Mouse (Mus musculus) kidney, embryonic 15.5 days (tissue): ENCODE results near the gene Anks3. TPM values are rescaled to one million over a fixed set of nuclear protein-coding genes. Genes with fewer than 3 reads are reported as not detected.

ENCODE experiments used
- ATAC-seq: fragments of 200-750 bp; cut with Nextera tagmentation; replicated peaks from 2 replicates; pipeline ENCODE4 v1.8.0; 2017; ENCODE audit warnings: moderate TSS enrichment; ENCODE audit not compliant: low FRiP score
- H3K27ac ChIP-seq: fragments of 300-500 bp; sonication (generic); 2 replicates; pipeline ENCODE4 v1.5.1; 2015; ENCODE audit warnings: mild to moderate bottlenecking, inconsistent platforms
- H3K27me3 ChIP-seq: fragments of 300-500 bp; sonication (generic); 2 replicates; pipeline ENCODE4 v1.6.1; 2015; ENCODE audit warnings: inconsistent platforms
- H3K36me3 ChIP-seq: fragments of 300-500 bp; sonication (generic); 2 replicates; pipeline ENCODE4 v1.6.1; 2015; ENCODE audit warnings: inconsistent platforms
- H3K4me1 ChIP-seq: fragments of 300-500 bp; sonication (generic); 2 replicates; pipeline ENCODE4 v1.6.1; 2015; ENCODE audit warnings: inconsistent platforms
- H3K4me2 ChIP-seq: fragments of 300-500 bp; sonication (generic); 2 replicates; pipeline ENCODE4 v1.6.1; 2015; ENCODE audit warnings: moderate library complexity, mild to moderate bottlenecking, inconsistent platforms
- H3K4me3 ChIP-seq: fragments of 300-500 bp; sonication (generic); replicated peaks from 2 replicates; pipeline ENCODE4 v1.5.1; 2015; ENCODE audit warnings: mild to moderate bottlenecking, inconsistent platforms
- H3K9ac ChIP-seq: fragments of 300-500 bp; sonication (generic); 2 replicates; pipeline ENCODE4 v1.6.1; 2015; ENCODE audit warnings: mild to moderate bottlenecking, inconsistent platforms
- H3K9me3 ChIP-seq: fragments of 300-500 bp; sonication (generic); replicated peaks from 2 replicates; pipeline ENCODE4 v1.6.1; 2016; ENCODE audit warnings: inconsistent platforms
- WGBS: fragments of 180-500 bp; shearing (Covaris S2); methylation state at CpG from one replicate; pipeline ENCODE4 v1.1.7; 2015; ENCODE audit warnings: mixed read lengths; 5-methylcytosine and 5-hydroxymethylcytosine counted together
- polyA plus RNA-seq: library from polyadenylated mRNA; unstranded; fragments of >200 nt; fragmentation: Nextera tagmentation; extraction: Ambion mirVana; gene quantifications from 2 replicates; pipeline ENCODE4 v1.2.1, GENCODE M21; 2015

Anks3 gene
- polyA plus RNA-seq = 59.7 and 69.3 TPM in 2 replicates

DNA sequence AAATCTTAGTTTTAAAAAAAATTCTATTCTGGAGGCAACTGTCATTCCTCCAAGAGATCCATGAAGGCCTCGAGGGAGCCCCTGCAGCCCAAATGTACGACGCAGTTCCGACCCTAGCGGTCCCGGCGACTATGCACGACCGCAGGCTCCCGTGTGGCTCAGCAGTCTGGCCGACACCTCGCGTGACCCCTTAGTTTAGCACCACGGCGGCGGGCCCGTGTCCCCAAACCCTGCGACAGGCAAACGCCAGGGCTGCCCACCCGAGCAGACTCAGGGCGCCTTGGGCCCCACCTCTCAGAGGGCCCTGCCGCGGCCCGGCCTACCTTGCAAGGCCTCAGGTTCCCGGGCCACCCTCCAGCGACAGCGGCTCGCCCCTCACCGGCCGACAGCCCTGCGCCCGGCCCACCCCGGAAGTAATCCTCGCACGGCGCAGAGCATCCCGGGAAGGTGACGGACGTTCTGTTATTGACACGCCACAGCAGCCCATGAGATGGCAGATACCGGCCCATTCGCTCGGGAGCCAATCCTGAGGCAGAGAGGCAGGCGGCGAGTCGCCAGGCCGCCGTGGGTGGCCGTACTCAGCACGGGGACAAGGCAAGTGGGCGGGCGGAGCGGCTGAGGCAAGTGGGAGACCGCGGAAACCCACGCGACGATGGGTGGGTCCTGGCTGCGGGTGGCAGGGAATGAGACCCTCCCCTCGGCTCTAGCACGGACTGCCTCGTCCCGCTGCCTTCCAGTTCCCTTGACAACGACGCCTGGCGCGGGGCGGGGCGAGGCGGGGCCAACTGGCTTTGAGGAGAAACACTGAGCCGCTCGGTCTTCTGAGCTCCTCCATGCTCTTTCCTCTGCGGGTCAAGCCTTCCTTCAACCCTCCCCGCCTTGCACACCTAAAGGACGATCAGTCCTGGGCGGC is at the start of gene Anks3:
Gene Anks3, minus strand, starts transcription at position 409 of the 913 bp plus-strand sequence.
- under 1% methylated on average over 71 of the region's 76 CpGs for WGBS
- Histone ChIP-seq H3K36me3 (peaks cover 14% of the 10 kb centered on the region), H3K4me3 (peak within 1 kb of the TSS; percentile 83), H3K4me2 (peak within 1 kb of the TSS; percentile 72), H3K27ac (peak within 1 kb of the TSS; percentile 78), H3K27me3 (no peaks in the 10 kb centered on the region), H3K4me1 (peaks cover 19% of the 10 kb centered on the region), H3K9me3 (no peaks in the 10 kb centered on the region), H3K9ac (peak within 1 kb of the TSS; percentile 77)
- ATAC-seq = peak; percentile 99

- ATAC-seq = peak; percentile 99
- under 1% methylated on average over 60 of the region's 63 CpGs for WGBS
These were observed 49.2 kb upstream of the Anks3 start, which contains the start of gene Rogdi for GRCm38 (mm10) chr16:5013054-5013838. Rogdi (minus strand) TSS chr16:5013553.

GRCm38 (mm10) chr16:5012036-5013005 is 48.3 kb upstream of the Anks3 start:
- Histone ChIP-seq H3K4me2 (peak overlapping the region; percentile 77), H3K27ac (peak overlapping the region; percentile 76), H3K9ac (peak overlapping the region; percentile 64), H3K27me3 (no peaks in the 10 kb centered on the region), H3K4me3 (peak overlapping the region; percentile 82), H3K4me1 (peaks cover 20% of the 10 kb centered on the region), H3K36me3 (peaks cover 34% of the 10 kb centered on the region), H3K9me3 (no peaks in the 10 kb centered on the region)
- ATAC-seq = peak; percentile 17; the same call in 1 of the 2 replicates
- WGBS = 41% methylated on average over 13 of the region's 13 CpGs

More at GRCm38 (mm10) chr16:5013054-5013838, 49.2 kb upstream of the Anks3 start, which contains the start of gene Rogdi:
- Histone ChIP-seq H3K4me3 (peak within 1 kb of the TSS; percentile 82), H3K9ac (peak within 1 kb of the TSS; percentile 64), H3K27me3 (no peaks in the 10 kb centered on the region), H3K9me3 (no peaks in the 10 kb centered on the region), H3K4me1 (peaks cover 20% of the 10 kb centered on the region), H3K36me3 (peaks cover 44% of the 10 kb centered on the region), H3K4me2 (peak within 1 kb of the TSS; percentile 77), H3K27ac (peak within 1 kb of the TSS; percentile 76)

DNA sequence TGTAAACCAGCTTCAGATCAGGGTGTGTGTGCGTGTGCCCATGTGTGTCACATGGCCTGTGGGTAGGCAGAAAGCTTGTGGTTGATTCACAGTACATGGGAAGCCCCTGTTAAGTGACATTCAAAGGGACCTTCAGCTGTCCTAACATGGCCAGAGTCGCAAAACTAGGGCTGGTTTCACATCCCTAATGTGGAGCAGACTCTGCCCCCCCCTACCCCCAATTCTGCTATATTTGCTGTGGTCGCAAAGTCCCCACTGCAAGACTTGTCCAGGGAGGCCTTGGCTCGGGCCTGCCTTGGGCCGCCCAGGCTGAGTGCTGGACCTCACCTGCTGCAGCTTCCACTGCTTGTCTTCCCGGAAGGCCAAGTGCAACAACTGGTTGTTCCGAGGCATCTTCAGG is 47.3 kb upstream of the Anks3 start:
- WGBS = 92% methylated on average over 7 of the region's 7 CpGs
- H3K4me3 ChIP-seq = no peak overlapping the region
- H3K4me2 ChIP-seq = no peak overlapping the region

DNA sequence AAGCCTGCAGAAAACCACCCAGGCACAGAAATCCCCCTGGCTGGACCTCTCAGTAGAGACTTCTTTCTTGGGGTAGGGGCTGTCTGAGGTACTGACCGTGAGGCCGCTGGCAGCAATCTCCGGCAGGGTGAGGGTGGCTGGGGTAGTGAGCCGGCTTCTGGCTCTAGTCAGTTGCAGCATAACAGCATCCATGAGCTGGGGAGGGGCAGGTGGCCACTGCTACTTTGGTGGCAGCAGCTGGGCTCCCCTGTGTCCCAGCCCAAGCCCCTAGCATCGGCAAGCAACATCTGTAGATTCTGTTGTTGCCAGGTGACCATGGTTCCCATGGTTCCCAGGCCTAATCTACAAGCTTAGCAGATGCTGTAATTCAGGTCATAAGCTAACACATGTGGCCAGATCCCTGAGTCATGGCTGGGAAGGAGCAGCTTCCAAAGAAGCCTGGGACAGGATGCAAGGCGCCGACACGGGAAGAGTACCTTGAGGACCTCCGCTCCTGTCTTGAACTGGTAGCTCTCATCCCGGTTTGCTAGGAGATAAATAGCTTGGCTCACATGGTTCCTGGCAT is 46.4 kb upstream of the Anks3 start:
- Histone ChIP-seq H3K4me2 (no peak overlapping the region), H3K27ac (no peak overlapping the region), H3K4me1 (peaks cover 20% of the 10 kb centered on the region), H3K4me3 (no peak overlapping the region), H3K9me3 (no peaks in the 10 kb centered on the region), H3K9ac (no peak overlapping the region), H3K36me3 (peaks cover 16% of the 10 kb centered on the region), H3K27me3 (no peaks in the 10 kb centered on the region)
- no peak for ATAC-seq
- 92% methylated on average over 10 of the region's 10 CpGs for WGBS

More for the DNA sequence above, 47.3 kb upstream of the Anks3 start:
- Histone ChIP-seq H3K4me1 (peaks cover 20% of the 10 kb centered on the region), H3K27me3 (no peaks in the 10 kb centered on the region), H3K9me3 (no peaks in the 10 kb centered on the region), H3K36me3 (peaks cover 24% of the 10 kb centered on the region), H3K27ac (no peak overlapping the region), H3K9ac (0 out of 2 replicates have a peak overlapping the region, but pooled peaks have one; percentile 21)
- ATAC-seq = no peak

DNA sequence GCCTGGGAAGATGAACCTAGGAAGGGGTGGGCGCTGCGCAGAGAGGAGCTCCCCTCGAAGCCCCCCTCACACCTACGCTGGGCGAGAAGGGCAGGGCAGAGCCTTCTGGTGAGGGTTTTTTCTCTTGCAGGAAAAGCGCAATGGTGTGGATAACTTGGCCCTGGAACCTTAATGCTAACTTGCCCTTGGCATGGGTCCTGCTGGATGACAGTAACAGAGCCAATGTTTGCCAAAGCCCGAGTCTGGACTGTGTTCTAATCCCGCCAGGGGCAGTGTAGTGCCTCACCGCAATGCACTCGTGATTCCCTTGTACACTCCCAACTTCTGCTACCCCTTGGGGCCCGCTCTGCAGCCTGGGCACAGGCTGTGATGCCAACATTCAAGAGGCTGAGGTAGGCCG is 44.1 kb upstream of the Anks3 start:
- Histone ChIP-seq H3K4me3 (no peak overlapping the region), H3K27ac (no peak overlapping the region), H3K27me3 (no peaks in the 10 kb centered on the region), H3K9ac (no peak overlapping the region), H3K4me1 (peaks cover 20% of the 10 kb centered on the region), H3K36me3 (peaks cover 6% of the 10 kb centered on the region), H3K9me3 (no peaks in the 10 kb centered on the region), H3K4me2 (0 out of 2 replicates have a peak overlapping the region, but pooled peaks have one; percentile 40)
- ATAC-seq = no peak
- WGBS = 85% methylated on average over 12 of the region's 12 CpGs

DNA sequence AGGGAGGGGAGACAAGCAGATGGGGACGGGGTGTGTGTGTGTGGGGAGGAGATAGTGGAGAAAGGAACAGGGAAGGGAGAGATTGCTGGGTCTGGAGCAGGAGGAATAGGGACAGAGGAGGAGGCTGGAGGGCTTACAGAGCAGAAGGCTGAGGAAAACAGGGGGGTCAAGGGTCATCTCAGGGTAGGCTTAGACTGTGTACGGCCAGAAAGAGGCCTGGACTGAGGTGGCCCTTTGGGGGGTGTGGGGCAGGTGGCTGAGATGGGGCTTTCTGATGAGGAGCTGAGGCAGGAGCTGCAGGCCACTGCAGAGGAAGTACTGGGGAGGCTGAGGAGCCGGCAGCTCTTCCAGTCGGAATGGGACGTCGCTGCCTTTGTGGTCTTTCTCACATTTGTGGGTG is 43.5 kb upstream of the Anks3 start:
- WGBS = 44% methylated on average over 6 of the region's 6 CpGs
- H3K9me3 ChIP-seq = no peaks in the 10 kb centered on the region
- H3K4me1 ChIP-seq = peaks cover 14% of the 10 kb centered on the region
- H3K4me3 ChIP-seq = peak overlapping the region; percentile 10; the same call in 1 of the 2 replicates
- 0 out of 2 replicates have a peak, but pooled peaks have one; percentile 30 for ATAC-seq
- H3K9ac ChIP-seq = 0 out of 2 replicates have a peak overlapping the region, but pooled peaks have one; percentile 10
- H3K27me3 ChIP-seq = no peaks in the 10 kb centered on the region
- peak overlapping the region; percentile 40 for H3K4me2 ChIP-seq
- H3K27ac ChIP-seq = 0 out of 2 replicates have a peak overlapping the region, but pooled peaks have one; percentile 22
- peaks cover 6% of the 10 kb centered on the region for H3K36me3 ChIP-seq

- Histone ChIP-seq H3K27ac (0 out of 2 replicates have a peak within 1 kb of the TSS, but pooled peaks have one; percentile 22), H3K36me3 (peaks cover 6% of the 10 kb centered on the region), H3K4me2 (peak within 1 kb of the TSS; percentile 40), H3K27me3 (no peaks in the 10 kb centered on the region), H3K4me1 (peaks cover 10% of the 10 kb centered on the region), H3K9ac (0 out of 2 replicates have a peak within 1 kb of the TSS, but pooled peaks have one; percentile 10), H3K9me3 (no peaks in the 10 kb centered on the region), H3K4me3 (peak within 1 kb of the TSS; percentile 10; the same call in 1 of the 2 replicates)
- 39% methylated on average over 5 of the region's 5 CpGs for WGBS
- peak; percentile 58; the same call in 1 of the 2 replicates for ATAC-seq
These were observed 43.1 kb upstream of the Anks3 start, which contains the start of gene Smim22 for GRCm38 (mm10) chr16:5007067-5007466. Smim22 (plus strand) TSS chr16:5007288.

GRCm38 (mm10) chr16:5000611-5001010 is 36.6 kb upstream of the Anks3 start:
- H3K4me3 ChIP-seq = no peak overlapping the region
- H3K36me3 ChIP-seq = no peaks in the 10 kb centered on the region
- H3K9me3 ChIP-seq = no peaks in the 10 kb centered on the region
- no peak overlapping the region for H3K9ac ChIP-seq
- 0 out of 2 replicates have a peak, but pooled peaks cover 6% of the 10 kb centered on the region for H3K4me1 ChIP-seq
- H3K4me2 ChIP-seq = no peak overlapping the region
- WGBS = 65% methylated on average over 3 of the region's 3 CpGs
- H3K27ac ChIP-seq = no peak overlapping the region
- H3K27me3 ChIP-seq = no peaks in the 10 kb centered on the region
- no peak for ATAC-seq

- H3K4me3 ChIP-seq = no peak overlapping the region
- H3K27ac ChIP-seq = no peak overlapping the region
- ATAC-seq = no peak
- H3K27me3 ChIP-seq = no peaks in the 10 kb centered on the region
- no peaks in the 10 kb centered on the region for H3K36me3 ChIP-seq
- H3K4me1 ChIP-seq = 0 out of 2 replicates have a peak, but pooled peaks cover 6% of the 10 kb centered on the region
- 49% methylated on average over 1 of the region's 1 CpGs for WGBS
- H3K9ac ChIP-seq = no peak overlapping the region
- no peak overlapping the region for H3K4me2 ChIP-seq
- no peaks in the 10 kb centered on the region for H3K9me3 ChIP-seq
These were observed 35.0 kb upstream of the Anks3 start for GRCm38 (mm10) chr16:4998984-4999383.
